Mouse (Mus musculus) left cerebral cortex, adult 2 months (tissue): ENCODE results near the gene Hnf1a. TPM values are rescaled to one million over a fixed set of nuclear protein-coding genes. Genes with fewer than 3 reads are reported as not detected.

Source experiments
- DNase-seq, 2 experiments: peaks; one replicate each; pipeline ENCODE4 v3.0.0; 2021 to 2022; ENCODE audit warnings: low spot score in 2 of 2, mixed read lengths in 1 of 2; ENCODE audit errors: extremely low spot score in 1 of 2
- H3K27ac ChIP-seq: fragments of 200-600 bp; 2 replicates; pipeline ENCODE4 v1.8.1; 2022
- H3K4me3 ChIP-seq: fragments of 200-600 bp; 2 replicates; pipeline ENCODE4 v1.8.1; 2022
- CTCF ChIP-seq: fragments of 200-600 bp; IDR thresholded peaks from 2 replicates; pipeline ENCODE4 v1.8.1; 2022; ENCODE audit warnings: antibody characterized with exemption, mild to moderate bottlenecking, moderate library complexity
- intact Hi-C: fragments of 180-260 bp; cut with DNase I; formaldehyde crosslinking; loops from one replicate; pipeline ENCODE4 v1.15.1; 2025
- total RNA-seq, 2 experiments: library from RNA; stranded (reverse); gene quantifications; 2 replicates each; pipeline ENCODE4 v1.2.3; 2021

The Hnf1a gene
- total RNA-seq, 2 experiments from 2014 or later = not detected

- intact Hi-C loops = no loop called here
- no peak for TF ChIP-seq CTCF
- no peak overlapping the region for H3K27ac ChIP-seq
- DNase-seq = no peak
- H3K4me3 ChIP-seq = no peak overlapping the region
Measured at GRCm38 (mm10) chr5:114908598-114909305, 62.1 kb downstream of the Hnf1a start.

- Histone ChIP-seq H3K4me3 (no peak overlapping the region), H3K27ac (no peak overlapping the region)
- intact Hi-C loops = no loop called here
- TF ChIP-seq CTCF = peak; percentile 60
- DNase-seq = no peak
Measured at GRCm38 (mm10) chr5:114902413-114902812, 68.5 kb downstream of the Hnf1a start.

Other genes with a start within 250 kb of the Hnf1a start
- 10 to 100 TPM; 31.0 to 38.8 TPM for gene Ankrd13a, start 196.4 kb downstream of the Hnf1a start, total RNA-seq
- 10 to 100 TPM; 42.7 to 43.7 TPM for gene Git2, start 195.6 kb downstream of the Hnf1a start, total RNA-seq
- gene 1500011B03Rik, start 147.6 kb downstream of the Hnf1a start, total RNA-seq = 100 to 1,000 TPM; 144 to 161 TPM
- gene 4930519G04Rik, start 117.4 kb downstream of the Hnf1a start, total RNA-seq = not detected
- gene Gm9936, start 112.4 kb downstream of the Hnf1a start, total RNA-seq = 1 to 10 TPM; 1.0 to 1.5 TPM
- gene Oasl2, start 74.2 kb downstream of the Hnf1a start, total RNA-seq = 1 to 10 TPM; 1.6 to 1.7 TPM
- gene Oasl1, start 47.9 kb downstream of the Hnf1a start, total RNA-seq = under 1 TPM in 1 of 2 experiments, not detected in 1; 0.81 TPM
- gene 2210016L21Rik, start 28.9 kb downstream of the Hnf1a start, total RNA-seq = 100 to 1,000 TPM; 214 to 229 TPM
- gene Sppl3, start 40.0 kb upstream of the Hnf1a start, total RNA-seq = 10 to 100 TPM; 85.2 to 87.0 TPM
- gene Gm10401, start 127.2 kb upstream of the Hnf1a start, total RNA-seq = not detected
- gene Acads, start 148.3 kb upstream of the Hnf1a start, total RNA-seq = 1 to 10 TPM; 6.5 to 7.2 TPM
- gene Unc119b, start 163.9 kb upstream of the Hnf1a start, total RNA-seq = 10 to 100 TPM; 25.2 to 31.0 TPM
- gene Mlec, start 187.1 kb upstream of the Hnf1a start, total RNA-seq = 10 to 100 TPM; 87.8 to 89.8 TPM
- 100 to 1,000 TPM; 319 to 335 TPM for gene Cabp1, start 223.3 kb upstream of the Hnf1a start, total RNA-seq